Mouse (Mus musculus) layer of hippocampus, adult 11-12 months (tissue): Measurements from ENCODE around the gene Tekt3.

Experiments
- DNase-seq: peaks from one replicate; pipeline ENCODE4 v3.0.0; 2022; ENCODE audit warnings: low spot score

Gene Tekt3

DNA sequence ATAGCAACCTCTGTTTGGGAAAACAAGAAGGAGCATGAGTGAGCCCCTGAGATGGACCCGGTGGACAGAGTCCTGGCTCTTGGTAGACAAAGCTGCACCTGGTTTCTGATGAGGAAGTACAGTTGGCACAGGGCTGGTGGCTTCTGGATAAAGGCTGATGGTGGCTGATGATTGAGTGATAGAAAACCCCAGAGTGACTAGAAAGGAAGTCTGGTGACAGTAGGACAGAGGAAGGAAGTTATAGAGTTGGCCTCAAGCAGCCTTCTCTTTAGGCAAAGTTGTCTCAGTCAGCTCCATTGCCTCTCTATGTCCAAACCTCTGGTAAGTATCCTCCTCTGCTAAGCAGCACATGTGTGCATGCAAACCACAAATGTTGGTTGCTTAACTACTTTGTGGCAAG is 1.5 kb upstream of the Tekt3 start:
- DNase-seq: no peak

- DNase-seq: no peak
Measured at GRCm38 (mm10) chr11:63066526-63066925, 5.1 kb downstream of the Tekt3 start.

DNA sequence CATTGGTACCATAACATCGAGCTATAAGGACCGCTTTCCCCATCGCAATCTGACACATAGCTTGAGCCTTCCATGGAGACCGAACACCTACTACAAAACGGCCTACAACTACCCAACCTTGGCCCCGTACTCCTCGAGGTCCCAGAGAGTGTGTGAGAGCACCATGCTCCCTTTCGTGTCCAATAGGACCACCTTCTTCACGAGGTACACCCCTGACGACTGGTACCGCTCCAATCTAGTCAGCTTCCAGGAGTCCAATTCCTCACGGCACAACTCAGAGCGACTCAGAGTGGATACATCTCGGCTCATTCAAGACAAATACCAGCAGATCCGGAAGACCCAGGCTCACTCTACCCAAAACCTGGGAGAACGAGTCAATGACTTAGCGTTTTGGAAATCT is 8.6 kb downstream of the Tekt3 start:
- no peak for DNase-seq

DNA sequence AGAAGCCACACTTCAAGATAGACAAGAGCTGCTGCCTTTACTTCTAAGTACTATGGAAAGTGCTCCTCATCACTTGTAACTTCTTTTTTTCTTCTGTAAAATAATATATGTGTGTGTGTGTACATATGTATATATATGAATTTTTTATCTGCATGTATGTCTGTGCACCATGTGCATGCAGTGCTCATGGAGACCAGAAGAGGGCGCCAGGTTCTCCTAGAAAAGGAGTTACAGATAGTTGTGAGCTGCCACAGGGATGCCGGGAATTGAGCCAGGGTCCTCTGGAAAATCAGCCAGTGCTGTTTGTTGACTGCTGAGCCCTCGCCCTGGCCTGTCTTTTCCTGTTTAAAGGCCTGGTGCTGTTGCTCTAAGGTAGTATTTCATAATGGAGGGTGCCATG is 23.1 kb downstream of the Tekt3 start:
- no peak for DNase-seq

GRCm38 (mm10) chr11:63088672-63089071 is 27.2 kb downstream of the Tekt3 start:
- DNase-seq: no peak

DNA sequence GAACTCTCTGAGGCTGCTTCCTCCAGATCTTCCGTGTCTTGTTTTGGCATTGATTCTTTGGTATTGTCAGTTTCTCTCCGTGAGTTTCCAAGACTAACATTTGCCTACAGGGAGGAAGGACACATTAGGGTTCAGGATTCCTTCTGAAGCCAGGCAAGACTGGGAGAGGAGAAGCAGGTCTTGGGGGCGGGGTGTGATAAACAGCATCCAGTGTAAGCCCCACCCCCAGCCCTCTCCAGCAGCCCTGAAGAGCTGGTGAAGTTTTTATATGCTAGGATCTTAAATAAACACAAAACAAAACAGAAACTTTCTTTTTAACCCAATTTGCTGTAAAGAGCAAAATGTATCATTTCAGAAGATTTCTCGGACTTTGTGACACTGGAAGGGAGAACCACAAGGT is 28.8 kb downstream of the Tekt3 start:
- DNase-seq: no peak

- no peak for DNase-seq
Measured at GRCm38 (mm10) chr11:63090986-63091385, 29.5 kb downstream of the Tekt3 start.

DNA sequence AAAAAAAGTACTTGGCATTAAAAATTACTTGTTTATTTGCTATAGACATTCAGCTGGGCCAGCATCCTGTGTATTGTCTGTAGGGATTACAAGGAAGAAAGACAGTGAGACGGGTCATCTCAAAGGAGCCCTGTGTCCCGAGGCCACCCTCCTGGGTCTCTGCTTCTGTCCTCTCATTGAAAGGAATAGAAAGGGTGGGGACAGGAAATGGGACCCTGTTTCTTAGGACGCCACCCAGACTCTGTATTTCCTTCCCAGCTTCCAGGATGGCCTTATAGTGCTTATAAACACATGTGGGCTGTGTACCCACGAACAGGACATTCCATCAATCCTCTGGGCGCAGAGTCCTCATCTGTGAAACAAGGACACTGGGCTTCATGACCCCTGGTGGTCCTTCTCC is 30.8 kb downstream of the Tekt3 start:
- no peak for DNase-seq

GRCm38 (mm10) chr11:63093601-63094000 is 32.1 kb downstream of the Tekt3 start:
- no peak for DNase-seq

DNA sequence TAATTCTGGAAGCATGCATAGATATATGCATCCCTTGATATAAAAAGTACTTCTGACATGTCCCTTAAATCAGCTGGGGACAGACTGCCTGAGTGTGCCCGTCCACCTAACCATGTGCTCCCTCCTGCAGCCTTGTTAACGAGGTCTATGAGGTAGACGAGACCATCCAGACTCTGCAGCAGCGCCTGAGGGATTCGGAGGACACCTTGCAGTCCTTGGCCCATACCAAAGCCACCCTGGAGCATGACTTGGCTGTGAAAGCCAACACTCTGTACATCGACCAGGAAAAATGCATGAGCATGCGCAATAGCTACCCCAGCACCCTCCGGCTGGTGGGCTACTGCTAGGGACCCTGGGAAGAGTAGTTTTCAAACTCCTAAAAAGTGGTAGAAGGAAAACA is 33.0 kb downstream of the Tekt3 start:
- no peak for DNase-seq

DNA sequence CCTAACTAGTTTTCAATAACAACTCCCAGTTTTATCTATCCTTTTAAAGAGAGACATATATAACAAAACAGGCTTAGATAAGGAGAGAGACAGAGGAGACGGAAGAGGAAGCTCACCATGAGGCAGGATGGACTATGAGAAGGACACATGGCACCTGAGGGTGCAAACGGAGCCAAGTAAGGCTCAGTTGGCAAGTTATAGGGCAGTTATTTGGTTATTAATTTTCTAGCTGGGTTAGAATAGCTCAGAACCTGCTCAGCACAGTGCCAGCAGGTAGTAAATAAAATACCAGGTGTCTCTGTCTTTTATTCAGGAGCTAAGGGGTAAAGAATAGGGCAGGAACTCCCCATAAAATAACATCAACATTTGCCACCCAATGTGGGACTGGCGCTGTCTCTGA is 36.6 kb downstream of the Tekt3 start:
- no peak for DNase-seq

DNA sequence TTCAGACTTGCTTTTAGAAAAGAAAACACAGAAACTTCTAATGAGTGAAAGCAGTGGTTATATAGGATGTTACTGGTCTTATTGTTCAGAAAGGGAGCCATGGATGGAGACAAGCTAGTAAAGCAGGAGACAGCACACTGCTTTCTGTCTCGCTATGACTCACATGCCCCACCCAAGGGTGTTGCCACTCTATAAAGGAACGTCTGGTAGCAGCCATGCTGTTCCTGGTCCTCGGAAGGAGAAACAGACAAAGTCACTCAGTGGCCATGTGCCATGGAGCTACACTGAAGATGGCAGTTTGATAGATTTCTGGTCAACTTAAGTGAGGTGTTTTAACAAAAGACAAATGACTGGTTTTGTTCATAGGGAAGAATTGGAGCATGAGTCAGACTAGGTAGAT is 37.9 kb downstream of the Tekt3 start:
- no peak for DNase-seq

GRCm38 (mm10) chr11:63103256-63103655 is 41.8 kb downstream of the Tekt3 start:
- peak; percentile 35 for DNase-seq

DNA sequence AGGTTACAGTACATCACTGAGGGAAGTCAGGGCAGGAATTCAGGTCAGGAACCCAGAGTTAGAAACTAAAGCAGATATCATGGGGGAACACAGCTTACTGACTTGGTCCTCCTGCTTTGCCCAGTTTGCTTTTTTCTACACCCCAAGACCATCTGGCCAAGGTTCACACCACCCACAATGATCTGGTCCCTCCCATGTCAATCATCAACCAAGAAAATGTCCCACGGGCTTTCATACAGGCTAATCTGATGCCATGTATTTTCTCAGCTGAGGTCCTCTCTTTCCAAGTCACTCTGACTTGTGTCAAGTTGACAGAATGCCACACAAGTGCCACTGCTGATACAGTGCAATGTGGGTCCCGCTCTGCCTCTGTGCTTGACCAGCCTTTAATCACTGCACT is 42.6 kb downstream of the Tekt3 start:
- DNase-seq: no peak

DNA sequence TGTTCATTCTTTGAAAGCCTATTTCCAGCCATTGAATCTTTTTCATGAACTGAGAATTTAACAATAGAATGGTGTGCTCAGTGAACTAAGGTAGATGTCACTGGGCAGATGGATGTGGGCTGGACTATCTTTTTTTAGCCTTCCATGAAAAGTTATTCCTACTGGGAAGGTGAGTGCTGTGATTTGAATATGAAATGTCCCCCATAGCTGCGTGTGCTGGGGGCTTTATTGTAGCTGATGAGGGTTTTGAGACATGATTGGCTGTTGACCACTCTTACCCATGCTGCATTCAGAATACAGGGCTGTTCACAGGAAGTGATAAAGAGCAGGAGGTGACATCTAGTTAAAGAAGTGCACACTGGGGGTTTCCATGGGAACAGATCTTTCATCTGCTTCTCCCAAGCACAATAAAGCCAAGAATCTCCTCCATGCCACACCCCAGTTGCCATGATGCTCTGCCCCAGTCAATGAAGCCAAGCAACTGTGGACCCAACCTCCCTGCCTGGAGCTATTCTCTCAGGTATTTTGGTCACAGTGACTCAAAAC is 47.8 kb downstream of the Tekt3 start:
- no peak for DNase-seq

DNA sequence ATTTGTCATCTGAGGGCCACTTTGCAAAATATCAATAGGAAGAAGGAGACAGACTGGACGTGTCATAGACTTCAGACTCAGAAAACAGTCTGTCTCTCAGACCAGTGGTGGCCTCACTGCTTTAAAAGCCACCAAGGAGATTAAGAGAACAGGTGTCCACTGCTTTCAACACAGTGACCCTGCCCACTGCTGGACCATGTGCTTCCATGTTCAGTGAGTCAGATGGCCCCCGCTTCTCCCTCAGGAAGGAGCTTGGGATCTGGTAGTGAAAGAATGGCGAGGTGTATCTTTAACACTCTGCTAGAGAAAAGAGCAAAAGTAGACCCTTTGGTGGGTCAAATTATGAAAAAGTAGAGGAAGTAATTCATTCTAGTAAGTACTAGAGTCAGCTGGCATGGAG is 48.9 kb downstream of the Tekt3 start:
- DNase-seq: no peak

DNA sequence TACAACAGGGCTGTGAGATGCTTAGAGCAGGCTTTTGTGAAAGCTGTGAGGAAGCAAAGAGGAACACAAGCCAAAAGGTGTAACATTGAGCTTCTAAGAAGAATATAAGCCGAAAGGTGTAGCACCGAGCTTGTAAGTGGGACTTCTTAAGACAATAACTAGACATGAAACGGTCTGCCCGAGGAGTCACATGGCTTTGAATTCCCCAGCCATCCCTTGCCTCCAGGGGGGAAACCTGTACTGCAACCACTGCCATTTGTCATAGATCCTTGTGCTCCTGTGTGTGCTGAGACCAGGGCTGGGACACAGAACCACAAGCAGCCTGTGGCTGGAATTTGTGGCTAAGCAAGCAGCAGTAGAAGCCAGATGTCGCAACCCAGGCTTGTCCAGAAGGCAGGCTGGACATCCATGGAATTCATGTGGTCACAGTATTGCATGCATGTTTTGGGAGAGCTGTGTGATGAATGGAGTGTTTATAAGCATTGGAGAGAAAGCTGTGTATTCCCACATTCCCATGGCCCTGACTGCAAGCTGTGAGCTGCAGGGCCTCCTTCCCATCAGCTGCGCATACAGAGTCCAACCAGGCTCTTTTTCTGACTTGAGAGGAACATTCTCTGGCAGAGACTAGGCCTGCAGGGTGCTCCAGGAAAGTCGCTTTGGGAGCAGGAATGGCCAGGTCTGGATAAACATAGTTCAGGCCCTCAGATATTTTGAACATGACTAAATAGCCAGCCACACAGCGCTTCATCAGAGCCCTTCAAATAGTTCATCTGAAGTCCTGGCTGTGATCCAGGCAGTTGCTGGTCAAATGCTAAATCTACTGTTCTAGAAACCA is 53.6 kb downstream of the Tekt3 start:
- DNase-seq: no peak

GRCm38 (mm10) chr11:63116652-63117051 is 55.2 kb downstream of the Tekt3 start:
- DNase-seq: no peak

- no peak for DNase-seq
Measured at GRCm38 (mm10) chr11:63117266-63117665, 55.8 kb downstream of the Tekt3 start.

GRCm38 (mm10) chr11:63119791-63120190 is 58.3 kb downstream of the Tekt3 start:
- DNase-seq: no peak

GRCm38 (mm10) chr11:63122249-63122648 is 60.8 kb downstream of the Tekt3 start:
- no peak for DNase-seq

- no peak for DNase-seq
Measured at GRCm38 (mm10) chr11:63122776-63123350, 61.4 kb downstream of the Tekt3 start.

DNA sequence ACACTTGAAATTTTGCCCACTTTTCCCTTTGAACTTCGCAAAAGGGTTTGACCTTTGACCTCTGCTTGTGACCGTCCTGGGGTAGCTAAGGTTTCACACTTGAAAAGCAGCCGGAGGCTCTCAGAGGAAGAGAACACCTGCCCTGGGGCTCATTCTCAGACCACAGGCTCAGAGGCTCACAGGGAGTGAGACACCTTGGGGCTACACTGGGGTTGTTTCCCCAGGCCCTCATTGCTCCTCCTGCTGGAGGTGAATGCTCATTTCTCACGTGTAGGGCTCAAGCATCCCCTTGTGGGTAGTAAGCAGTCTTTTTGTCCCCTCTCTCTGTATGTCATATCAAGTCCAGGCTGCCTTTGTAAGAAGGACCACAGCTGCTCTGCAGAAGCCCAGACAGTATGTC is 62.9 kb downstream of the Tekt3 start:
- no peak for DNase-seq
